Mouse (Mus musculus) macrophage (primary cell): ENCODE measurements around the gene Zmiz1. TPM values are rescaled to one million over a fixed set of nuclear protein-coding genes. Genes with fewer than 3 reads are reported as not detected.

Experiments
- H3K27ac ChIP-seq: fragments of 350-480 bp; formaldehyde crosslinking; 2 replicates; pipeline ENCODE4 v1.9.0; 2021
- H3K36me3 ChIP-seq: fragments of 350-480 bp; formaldehyde crosslinking; 2 replicates; pipeline ENCODE4 v1.9.0; 2021; ENCODE audit errors: inconsistent target
- H3K4me3 ChIP-seq: fragments of 350-480 bp; formaldehyde crosslinking; 2 replicates; pipeline ENCODE4 v1.9.0; 2021; ENCODE audit errors: inconsistent target
- H3K79me2 ChIP-seq: fragments of 350-480 bp; formaldehyde crosslinking; 2 replicates; pipeline ENCODE4 v1.9.0; 2021; ENCODE audit errors: inconsistent target
- WGBS: methylation state at CpG from one replicate; pipeline ENCODE4 v1.1.7; 2026; ENCODE audit warnings: inconsistent platforms; ENCODE audit not compliant: missing documents; 5-methylcytosine and 5-hydroxymethylcytosine counted together
- polyA plus RNA-seq: library from polyadenylated mRNA; stranded (reverse); fragments of 250-400 nt; gene quantifications from 3 replicates; pipeline ENCODE4 v1.2.4, GENCODE M21; 2018; ENCODE audit warnings: inconsistent platforms
- total RNA-seq, 78 experiments: library from RNA; depleted of rRNA; stranded (reverse); fragments of 250-400 nt; gene quantifications; 1 replicate in 9 of 78; 2 replicates in 24 of 78; 3 replicates in 43 of 78; 4 replicates in 2 of 78; pipeline ENCODE4 v1.2.4; 2018; ENCODE audit warnings: inconsistent platforms in 56 of 78

Zmiz1 gene
- total RNA-seq (2018; cell fraction: chromatin; rRNA removed): 100 to 1,000 TPM; 201 to 426 (median 339) TPM
- 100 to 1,000 TPM; 130 to 224 (median 189) TPM for total RNA-seq (2018; cell fraction: cytosol; rRNA removed)
- total RNA-seq (2018; cell fraction: nucleus; rRNA removed): 100 to 1,000 TPM; 176 to 364 (median 261) TPM
- 74.5 to 135 TPM (median 101 TPM) in 3 replicates for polyA plus RNA-seq

- no peaks in the 10 kb centered on the region for H3K36me3 ChIP-seq
- H3K79me2 ChIP-seq: peaks cover 47% of the 10 kb centered on the region
- peak within 1 kb of the TSS; percentile 92 for H3K4me3 ChIP-seq
- peak within 1 kb of the TSS; percentile 99 for H3K27ac ChIP-seq
- 0% methylated on average over 39 of the region's 42 CpGs for WGBS
These were observed at the start of gene Zmiz1 for GRCm38 (mm10) chr14:25459016-25459393. TSS of gene Zmiz1 (plus strand) at chr14:25459185.

GRCm38 (mm10) chr14:25411848-25412527 lies 47.0 kb upstream of the Zmiz1 start:
- 56% methylated on average over 9 of the region's 9 CpGs for WGBS
- no peak overlapping the region for H3K27ac ChIP-seq
- H3K4me3 ChIP-seq: no peak overlapping the region
- no peaks in the 10 kb centered on the region for H3K36me3 ChIP-seq
- no peaks in the 10 kb centered on the region for H3K79me2 ChIP-seq

- 96% methylated on average over 10 of the region's 10 CpGs for whole genome bisulfite sequencing
These were observed 46.2 kb upstream of the Zmiz1 start for GRCm38 (mm10) chr14:25412811-25413210.

GRCm38 (mm10) chr14:25413510-25413909 lies 45.5 kb upstream of the Zmiz1 start:
- Histone ChIP-seq H3K36me3 (no peaks in the 10 kb centered on the region), H3K27ac (no peak overlapping the region), H3K79me2 (no peaks in the 10 kb centered on the region), H3K4me3 (no peak overlapping the region)
- WGBS: 35% methylated on average over 3 of the region's 3 CpGs

More at GRCm38 (mm10) chr14:25412811-25413210, 46.2 kb upstream of the Zmiz1 start:
- Histone ChIP-seq H3K4me3 (no peak overlapping the region), H3K79me2 (no peaks in the 10 kb centered on the region), H3K36me3 (no peaks in the 10 kb centered on the region), H3K27ac (no peak overlapping the region)

- Histone ChIP-seq H3K27ac (no peak overlapping the region), H3K4me3 (no peak overlapping the region), H3K79me2 (no peaks in the 10 kb centered on the region), H3K36me3 (no peaks in the 10 kb centered on the region)
- 51% methylated on average over 4 of the region's 4 CpGs for WGBS
These were observed 44.9 kb upstream of the Zmiz1 start for GRCm38 (mm10) chr14:25414115-25414514.

GRCm38 (mm10) chr14:25420001-25420690 lies 38.8 kb upstream of the Zmiz1 start:
- Histone ChIP-seq H3K4me3 (no peak overlapping the region), H3K79me2 (no peaks in the 10 kb centered on the region), H3K27ac (no peak overlapping the region), H3K36me3 (no peaks in the 10 kb centered on the region)
- WGBS: 97% methylated on average over 7 of the region's 7 CpGs

- no peak overlapping the region for H3K4me3 ChIP-seq
- H3K79me2 ChIP-seq: no peaks in the 10 kb centered on the region
- no peak overlapping the region for H3K27ac ChIP-seq
- WGBS: 100% methylated on average over 1 of the region's 1 CpGs
- no peaks in the 10 kb centered on the region for H3K36me3 ChIP-seq
These were observed 38.0 kb upstream of the Zmiz1 start for GRCm38 (mm10) chr14:25420987-25421386.

GRCm38 (mm10) chr14:25421596-25422001 lies 37.4 kb upstream of the Zmiz1 start:
- Histone ChIP-seq H3K36me3 (no peaks in the 10 kb centered on the region), H3K4me3 (no peak overlapping the region), H3K27ac (no peak overlapping the region), H3K79me2 (no peaks in the 10 kb centered on the region)
- 85% methylated on average over 13 of the region's 13 CpGs for WGBS

- Histone ChIP-seq H3K4me3 (no peak overlapping the region), H3K36me3 (no peaks in the 10 kb centered on the region), H3K27ac (no peak overlapping the region), H3K79me2 (no peaks in the 10 kb centered on the region)
- WGBS: 100% methylated on average over 1 of the region's 1 CpGs
These were observed 36.0 kb upstream of the Zmiz1 start for GRCm38 (mm10) chr14:25422946-25423345.

- no peak overlapping the region for H3K4me3 ChIP-seq
- H3K79me2 ChIP-seq: no peaks in the 10 kb centered on the region
- no peaks in the 10 kb centered on the region for H3K36me3 ChIP-seq
- no peak overlapping the region for H3K27ac ChIP-seq
- 79% methylated on average over 7 of the region's 7 CpGs for WGBS
These were observed 35.1 kb upstream of the Zmiz1 start for GRCm38 (mm10) chr14:25423721-25424443.

GRCm38 (mm10) chr14:25438255-25438654 lies 20.7 kb upstream of the Zmiz1 start:
- no peak overlapping the region for H3K27ac ChIP-seq
- H3K4me3 ChIP-seq: no peak overlapping the region
- no peaks in the 10 kb centered on the region for H3K36me3 ChIP-seq
- H3K79me2 ChIP-seq: no peaks in the 10 kb centered on the region

GRCm38 (mm10) chr14:25440116-25440515 lies 18.9 kb upstream of the Zmiz1 start:
- Histone ChIP-seq H3K27ac (no peak overlapping the region), H3K79me2 (no peaks in the 10 kb centered on the region), H3K36me3 (no peaks in the 10 kb centered on the region), H3K4me3 (no peak overlapping the region)
- 40% methylated on average over 1 of the region's 1 CpGs for WGBS

- Histone ChIP-seq H3K36me3 (no peaks in the 10 kb centered on the region), H3K4me3 (no peak overlapping the region), H3K27ac (no peak overlapping the region), H3K79me2 (no peaks in the 10 kb centered on the region)
- 84% methylated on average over 3 of the region's 3 CpGs for WGBS
These were observed 18.2 kb upstream of the Zmiz1 start for GRCm38 (mm10) chr14:25440777-25441176.

- H3K79me2 ChIP-seq: no peaks in the 10 kb centered on the region
- H3K27ac ChIP-seq: no peak overlapping the region
- WGBS: 71% methylated on average over 5 of the region's 5 CpGs
These were observed 17.5 kb upstream of the Zmiz1 start for GRCm38 (mm10) chr14:25441469-25441868.

GRCm38 (mm10) chr14:25442676-25443075 lies 16.3 kb upstream of the Zmiz1 start:
- 65% methylated on average over 2 of the region's 2 CpGs for WGBS
- Histone ChIP-seq H3K27ac (no peak overlapping the region), H3K36me3 (no peaks in the 10 kb centered on the region), H3K4me3 (no peak overlapping the region), H3K79me2 (no peaks in the 10 kb centered on the region)

More at GRCm38 (mm10) chr14:25441469-25441868, 17.5 kb upstream of the Zmiz1 start:
- Histone ChIP-seq H3K4me3 (no peak overlapping the region), H3K36me3 (no peaks in the 10 kb centered on the region)
